Mouse (Mus musculus) heart, postnatal 0 days (tissue): ENCODE results near the gene Vps8. TPM values are rescaled to one million over a fixed set of nuclear protein-coding genes. Genes with fewer than 3 reads are reported as not detected.

Source experiments
- ATAC-seq: fragments of 200-750 bp; cut with Nextera tagmentation; 2 replicates; pipeline ENCODE4 v1.8.0; 2017; ENCODE audit warnings: low read depth, moderate number of reproducible peaks, moderate library complexity; ENCODE audit not compliant: insufficient read depth
- DNase-seq: peaks from one replicate; pipeline ENCODE4 v3.0.0-alpha.2; 2016; ENCODE audit warnings: low spot score
- H3K27ac ChIP-seq: fragments of 300-500 bp; sonication (generic); 2 replicates; pipeline ENCODE4 v1.5.1; 2014; ENCODE audit warnings: low read depth, mild to moderate bottlenecking
- H3K27me3 ChIP-seq: fragments of 300-500 bp; sonication (generic); 2 replicates; pipeline ENCODE4 v1.6.1; 2014; ENCODE audit warnings: low read length, mixed read lengths; ENCODE audit not compliant: control insufficient read depth, insufficient read depth
- H3K36me3 ChIP-seq: fragments of 300-500 bp; sonication (generic); replicated peaks from 2 replicates; pipeline ENCODE4 v1.6.1; 2014; ENCODE audit warnings: low read length, mixed read lengths; ENCODE audit not compliant: control insufficient read depth, insufficient read depth
- H3K4me1 ChIP-seq: fragments of 300-500 bp; sonication (generic); 2 replicates; pipeline ENCODE4 v1.6.1; 2014; ENCODE audit warnings: antibody characterized with exemption; ENCODE audit not compliant: control insufficient read depth, insufficient read depth
- H3K4me2 ChIP-seq: fragments of 300-500 bp; sonication (generic); 2 replicates; pipeline ENCODE4 v1.6.1; 2014; ENCODE audit warnings: low read depth, mild to moderate bottlenecking, low read length, moderate library complexity
- H3K4me3 ChIP-seq: fragments of 300-500 bp; sonication (generic); 2 replicates; pipeline ENCODE4 v1.5.1; 2014; ENCODE audit warnings: low read depth, low read length
- H3K9ac ChIP-seq: fragments of 300-500 bp; sonication (generic); replicated peaks from 2 replicates; pipeline ENCODE4 v1.6.1; 2014; ENCODE audit warnings: low read depth, low read length, mixed read lengths
- H3K9me3 ChIP-seq: fragments of 300-500 bp; sonication (generic); replicated peaks from 2 replicates; pipeline ENCODE4 v1.6.1; 2016; ENCODE audit warnings: low read length; ENCODE audit not compliant: control insufficient read depth
- CTCF ChIP-seq: IDR thresholded peaks from 2 replicates; pipeline ENCODE4 v1.5.1; 2016; ENCODE audit warnings: antibody characterized with exemption, control low read depth, low read depth
- EP300 ChIP-seq: IDR thresholded peaks from 2 replicates; pipeline ENCODE4 v1.6.1; 2016; ENCODE audit warnings: antibody characterized with exemption, low read depth
- WGBS: fragments of 180-500 bp; shearing (Covaris S2); extraction: QIAGEN DNeasy Blood & Tissue Kit; methylation state at CpG from one replicate; pipeline ENCODE4 v1.1.7; 2014; 5-methylcytosine and 5-hydroxymethylcytosine counted together
- polyA plus RNA-seq: library from polyadenylated mRNA; unstranded; fragments of >200 nt; fragmentation: Nextera tagmentation; extraction: Ambion mirVana; gene quantifications from 2 replicates; pipeline ENCODE4 v1.2.1, GENCODE M21; 2015
- total RNA-seq: library from RNA; depleted of rRNA; stranded (reverse); fragments of >200 nt; gene quantifications from 2 replicates; pipeline ENCODE4 v1.2.3, GENCODE M21; 2014; ENCODE audit warnings: low replicate concordance

Gene Vps8
- total and polyA plus RNA-seq, 2 experiments from 2014 or later, result 21.3 to 94.8 TPM

DNA sequence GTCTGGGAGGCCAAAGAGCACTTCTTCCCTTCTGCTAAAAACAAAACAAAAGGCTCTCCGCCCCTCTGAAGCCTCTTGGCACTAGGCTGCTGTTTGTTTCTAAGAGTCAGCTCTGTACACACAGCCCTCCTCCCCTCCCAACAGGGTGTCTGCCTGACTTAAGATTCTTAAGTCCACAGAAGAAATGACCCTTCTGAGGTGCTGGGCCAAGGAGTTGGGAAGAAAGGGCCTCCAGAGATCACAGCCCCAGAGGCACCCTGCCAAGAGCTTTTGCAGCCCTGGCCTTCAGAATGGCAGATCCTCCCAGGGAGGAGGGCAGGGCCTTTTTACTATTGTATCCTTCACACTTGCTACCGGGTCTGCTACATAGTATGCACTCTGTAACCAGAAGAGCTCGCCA lies 33.6 kb upstream of the Vps8 start:
- Histone ChIP-seq H3K27ac (no peak overlapping the region), H3K36me3 (no peaks in the 10 kb centered on the region), H3K9me3 (no peaks in the 10 kb centered on the region), H3K4me1 (peaks cover 4% of the 10 kb centered on the region; the same call in 1 of the 2 replicates), H3K9ac (no peak overlapping the region), H3K27me3 (no peaks in the 10 kb centered on the region), H3K4me2 (no peak overlapping the region), H3K4me3 (no peak overlapping the region)
- ATAC-seq, result no peak
- no peak for DNase-seq
- 64% methylated on average over 3 of the region's 3 CpGs for whole genome bisulfite sequencing
- no peak for TF ChIP-seq CTCF
- TF ChIP-seq EP300, result no peak

DNA sequence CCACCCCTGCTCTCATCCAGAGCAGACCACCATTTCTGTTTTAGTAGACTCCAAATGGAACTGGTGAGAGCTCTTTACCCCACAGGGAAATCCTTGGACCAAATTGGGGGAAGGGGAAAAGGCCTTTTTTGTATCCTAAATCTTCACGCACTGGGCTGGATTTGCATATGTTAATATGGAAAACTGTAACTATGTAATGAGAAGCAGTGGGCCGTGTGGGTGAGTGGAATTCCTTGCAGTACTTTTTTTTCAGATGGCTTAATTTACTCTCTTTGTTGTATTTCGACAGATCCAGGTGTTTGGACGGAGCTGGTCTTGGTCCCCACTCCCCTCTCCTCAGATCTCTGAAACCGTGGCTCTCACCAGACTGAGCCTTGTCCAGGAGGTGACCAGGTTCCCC lies 32.2 kb upstream of the Vps8 start:
- TF ChIP-seq CTCF, result no peak
- no peak for TF ChIP-seq EP300
- ATAC-seq, result no peak
- Histone ChIP-seq H3K9ac (no peak overlapping the region), H3K36me3 (no peaks in the 10 kb centered on the region), H3K9me3 (no peaks in the 10 kb centered on the region), H3K4me1 (peaks cover 4% of the 10 kb centered on the region; the same call in 1 of the 2 replicates), H3K4me2 (no peak overlapping the region), H3K4me3 (no peak overlapping the region), H3K27ac (no peak overlapping the region), H3K27me3 (no peaks in the 10 kb centered on the region)
- 76% methylated on average over 5 of the region's 5 CpGs for WGBS
- no peak for DNase-seq

DNA sequence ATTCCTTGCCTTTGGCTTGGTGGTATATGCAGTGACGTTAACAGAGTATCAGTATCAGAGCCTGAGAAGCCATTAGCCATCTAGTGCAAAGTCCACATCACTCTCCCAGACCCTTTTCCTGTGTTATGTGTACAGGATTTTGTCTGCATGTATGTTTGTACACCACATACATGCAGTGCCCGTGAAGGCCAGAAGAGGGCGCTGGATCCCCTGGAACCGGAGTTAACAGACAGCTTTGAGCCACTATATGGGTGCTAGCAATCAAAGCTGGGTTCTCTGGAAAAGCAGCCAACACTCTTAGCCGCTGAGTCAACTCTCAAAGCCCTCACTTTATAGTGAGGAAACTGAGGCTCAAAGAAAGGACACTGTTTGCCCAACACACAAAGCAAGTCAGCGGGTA lies 30.8 kb upstream of the Vps8 start:
- peaks cover 10% of the 10 kb centered on the region; the same call in 1 of the 2 replicates for H3K4me1 ChIP-seq
- TF ChIP-seq EP300 (no peak), CTCF (peak; percentile 29)
- 62% methylated on average over 6 of the region's 6 CpGs for WGBS
- H3K36me3 ChIP-seq, result no peaks in the 10 kb centered on the region
- no peak overlapping the region for H3K4me2 ChIP-seq
- H3K4me3 ChIP-seq, result no peak overlapping the region
- H3K9ac ChIP-seq, result no peak overlapping the region
- H3K9me3 ChIP-seq, result no peaks in the 10 kb centered on the region
- no peak for DNase-seq
- ATAC-seq, result no peak
- no peak overlapping the region for H3K27ac ChIP-seq
- H3K27me3 ChIP-seq, result no peaks in the 10 kb centered on the region

DNA sequence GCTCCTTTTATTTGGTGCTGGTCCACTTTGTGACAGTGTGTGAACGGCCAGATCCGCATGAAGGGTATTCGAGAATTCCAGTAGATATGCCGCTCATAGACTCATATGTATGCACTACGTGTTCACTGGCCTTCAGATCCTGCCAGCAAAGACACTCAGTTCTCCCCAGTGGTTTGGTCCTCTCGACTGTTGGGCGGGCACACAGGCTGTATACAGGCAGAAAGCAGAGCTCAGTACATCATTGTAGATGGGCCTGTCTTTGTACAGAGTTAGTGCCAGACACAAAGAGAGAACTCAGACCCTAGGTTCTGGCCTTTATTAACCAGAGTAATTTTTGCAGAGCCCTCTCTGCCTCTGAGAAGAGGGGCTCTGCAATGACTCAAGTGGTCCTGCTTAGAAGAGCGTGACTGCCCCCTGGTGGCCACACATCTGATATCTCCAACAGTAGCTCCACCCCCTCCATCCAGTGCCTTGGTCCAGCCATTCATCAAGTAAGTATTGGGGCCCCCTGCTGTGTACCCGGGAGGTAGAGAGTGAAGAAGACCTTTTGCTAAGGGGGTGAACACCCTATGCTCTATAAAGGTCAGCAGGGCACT lies 30.3 kb upstream of the Vps8 start:
- Histone ChIP-seq H3K4me1 (peaks cover 15% of the 10 kb centered on the region), H3K27ac (no peak overlapping the region), H3K27me3 (no peaks in the 10 kb centered on the region), H3K4me3 (no peak overlapping the region), H3K9me3 (no peaks in the 10 kb centered on the region), H3K36me3 (no peaks in the 10 kb centered on the region), H3K9ac (no peak overlapping the region), H3K4me2 (no peak overlapping the region)
- peak; percentile 75 for ATAC-seq
- DNase-seq, result peak; percentile 86
- TF ChIP-seq EP300 (no peak), CTCF (peak; percentile 86)
- 49% methylated on average over 9 of the region's 9 CpGs for WGBS

DNA sequence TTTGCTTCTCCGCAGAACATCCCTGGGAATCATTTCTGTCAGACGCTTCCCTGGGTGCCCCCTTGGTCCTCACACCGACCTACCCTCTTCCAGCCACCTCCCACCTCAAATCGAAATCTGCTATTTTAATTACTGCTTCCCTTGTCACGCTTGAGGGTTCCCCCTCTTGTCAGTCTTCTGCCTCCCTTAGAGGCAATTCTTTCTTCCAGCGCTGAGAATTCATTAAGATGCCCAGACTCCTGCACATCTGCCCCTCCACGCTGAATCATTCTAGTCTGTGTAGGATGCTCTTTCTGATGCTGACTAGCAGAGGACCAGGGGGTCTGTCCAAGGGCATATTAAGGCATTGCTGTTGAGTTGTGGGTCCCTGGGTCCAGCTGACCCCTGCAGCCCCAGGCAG lies 27.4 kb upstream of the Vps8 start:
- Histone ChIP-seq H3K36me3 (no peaks in the 10 kb centered on the region), H3K9ac (no peak overlapping the region), H3K9me3 (no peaks in the 10 kb centered on the region), H3K27ac (no peak overlapping the region), H3K4me2 (no peak overlapping the region), H3K4me1 (peaks cover 22% of the 10 kb centered on the region), H3K4me3 (no peak overlapping the region), H3K27me3 (no peaks in the 10 kb centered on the region)
- 81% methylated on average over 7 of the region's 7 CpGs for WGBS
- DNase-seq (no peak), ATAC-seq (no peak)
- no peak for TF ChIP-seq CTCF
- no peak for TF ChIP-seq EP300

DNA sequence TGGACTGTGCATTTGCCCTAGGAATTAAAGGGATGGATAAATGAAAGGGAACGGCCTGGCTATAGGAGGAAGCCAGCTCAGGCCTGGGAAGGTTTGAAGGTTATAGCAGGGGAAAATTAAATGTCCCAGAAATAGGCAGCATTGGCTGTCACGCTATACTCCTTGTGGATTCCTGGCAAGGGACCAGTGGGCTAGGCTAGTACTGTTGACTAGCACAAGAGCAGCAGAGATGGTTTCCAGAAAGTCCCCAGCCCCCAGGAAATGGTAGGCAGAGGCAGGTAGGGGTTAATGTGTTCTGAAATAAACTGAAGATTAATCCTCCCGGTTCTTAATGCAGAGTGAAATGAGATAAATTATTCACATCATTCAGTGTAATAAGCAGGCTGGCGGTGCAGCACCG lies 25.2 kb upstream of the Vps8 start:
- no peak for TF ChIP-seq EP300
- TF ChIP-seq CTCF, result no peak
- no peaks in the 10 kb centered on the region for H3K9me3 ChIP-seq
- WGBS, result 31% methylated on average over 5 of the region's 5 CpGs
- no peaks in the 10 kb centered on the region for H3K36me3 ChIP-seq
- peaks cover 22% of the 10 kb centered on the region for H3K4me1 ChIP-seq
- H3K27me3 ChIP-seq, result no peaks in the 10 kb centered on the region
- no peak overlapping the region for H3K4me2 ChIP-seq
- no peak overlapping the region for H3K4me3 ChIP-seq
- H3K9ac ChIP-seq, result no peak overlapping the region
- DNase-seq, result no peak
- no peak; the same call in 1 of the 2 replicates for ATAC-seq
- H3K27ac ChIP-seq, result no peak overlapping the region; the same call in 1 of the 2 replicates
